Mouse (Mus musculus) monocyte, adult 5-6 weeks (primary cell): Measurements from ENCODE around the gene Angptl8. TPM values are rescaled to one million over a fixed set of nuclear protein-coding genes. Genes with fewer than 3 reads are reported as not detected.
A peak's percentile ranks its signal among the peaks of the same experiment; 100 is the strongest.

ENCODE experiments used
- ATAC-seq: fragments of 153-309, 156-312 bp; replicated peaks from 2 replicates; pipeline ENCODE4 v1.8.0; 2017; ENCODE audit warnings: mild to moderate bottlenecking; ENCODE audit not compliant: low TSS enrichment, insufficient number of reproducible peaks, severe bottlenecking, poor library complexity, low FRiP score
- total RNA-seq: library from RNA; stranded (forward); fragments of 200-1000, 200-491, 200-594 nt; gene quantifications from 3 replicates; pipeline ENCODE4 v1.2.3, GENCODE M21; 2017

Angptl8 gene
- total RNA-seq, 1 experiment from 2014 or later, result not detected

GRCm38 (mm10) chr9:21870879-21871524 is 35.7 kb downstream of the Angptl8 start:
- 0 out of 2 replicates have a peak, but pooled peaks have one; percentile 53 for ATAC-seq

- ATAC-seq, result no peak
Measured at GRCm38 (mm10) chr9:21872204-21872603, 36.9 kb downstream of the Angptl8 start.

GRCm38 (mm10) chr9:21876601-21877000 is 41.3 kb downstream of the Angptl8 start:
- no peak for ATAC-seq

Other genes starting within 250 kb of the Angptl8 start
- 21.2 to 32.4 TPM (median 25.6 TPM) in 3 replicates for gene Timm29, start 242.8 kb upstream of the Angptl8 start, total RNA-seq
- gene Yipf2, start 242.7 kb upstream of the Angptl8 start, total RNA-seq, result 9.4 to 12.1 TPM (median 10.3 TPM) in 3 replicates
- gene Smarca4, start 219.3 kb upstream of the Angptl8 start, total RNA-seq, result 46.9 to 71.7 TPM (median 48.3 TPM) in 3 replicates
- 63.8 to 106 TPM (median 96.1 TPM) in 3 replicates for gene Ldlr, start 112.0 kb upstream of the Angptl8 start, total RNA-seq
- gene Spc24, start 75.2 kb upstream of the Angptl8 start, total RNA-seq, result 4.1 to 8.0 TPM (median 6.2 TPM) in 3 replicates
- gene Kank2, start 36.8 kb upstream of the Angptl8 start, total RNA-seq, result 0.39 to 1.1 TPM in 2 of 3 replicates, not detected in the other
- gene Dock6, start 17.1 kb downstream of the Angptl8 start, total RNA-seq, result 0.32 to 15.0 TPM (median 6.1 TPM) in 3 replicates
- 8.4 to 22.7 TPM (median 18.5 TPM) in 3 replicates for gene Rab3d, start 82.7 kb downstream of the Angptl8 start, total RNA-seq
- 0.21 TPM in 1 of 3 replicates, not detected in the others for gene Ccdc159, start 92.0 kb downstream of the Angptl8 start, total RNA-seq
- 1.1 to 5.0 TPM (median 4.0 TPM) in 3 replicates for gene Tmem205, start 92.0 kb downstream of the Angptl8 start, total RNA-seq
- gene Plppr2, start 101.5 kb downstream of the Angptl8 start, total RNA-seq, result 0.58 TPM in 1 of 3 replicates, not detected in the others
- 2.2 to 5.5 TPM (median 2.5 TPM) in 3 replicates for gene Swsap1, start 120.2 kb downstream of the Angptl8 start, total RNA-seq
- gene Epor, start 128.0 kb downstream of the Angptl8 start, total RNA-seq, result not detected in 3 replicates
- 0.29 TPM in 1 of 3 replicates, not detected in the others for gene Rgl3, start 153.9 kb downstream of the Angptl8 start, total RNA-seq
- gene Ccdc151, start 167.1 kb downstream of the Angptl8 start, total RNA-seq, result 1.9 TPM in 1 of 3 replicates, not detected in the others
- 49.4 to 96.0 TPM (median 60.8 TPM) in 3 replicates for gene Prkcsh, start 167.3 kb downstream of the Angptl8 start, total RNA-seq
- not detected in 3 replicates for gene Elavl3, start 216.5 kb downstream of the Angptl8 start, total RNA-seq
- not detected in 3 replicates for gene Gm49318, start 235.7 kb downstream of the Angptl8 start, total RNA-seq
- 8.5 to 13.4 TPM (median 13.1 TPM) in 3 replicates for gene Zfp653, start 235.9 kb downstream of the Angptl8 start, total RNA-seq
- 7.4 to 18.5 TPM (median 15.5 TPM) in 3 replicates for gene Ecsit, start 249.9 kb downstream of the Angptl8 start, total RNA-seq